Mouse (Mus musculus) C2C12 (cell line): ENCODE measurements around the gene Cfap299.

Source experiments
- CEBPB ChIP-seq: IDR thresholded peaks from one replicate; pipeline ENCODE4 v1.6.1; 2011; ENCODE audit warnings: low read depth, mild to moderate bottlenecking, control low read depth, moderate library complexity
- CTCF ChIP-seq: IDR thresholded peaks from one replicate; pipeline ENCODE4 v1.5.1; 2011; ENCODE audit not compliant: control insufficient read depth, insufficient read depth, insufficient read length
- FOSL1 ChIP-seq: IDR thresholded peaks from one replicate; pipeline ENCODE4 v1.8.0; 2011; ENCODE audit warnings: mild to moderate bottlenecking, low read length; ENCODE audit not compliant: poor library complexity, insufficient read depth, severe bottlenecking
- MAX ChIP-seq: IDR thresholded peaks from one replicate; pipeline ENCODE4 v1.6.1; 2011; ENCODE audit warnings: mild to moderate bottlenecking, control low read depth
- MYOD1 ChIP-seq: IDR thresholded peaks from one replicate; pipeline ENCODE4 v1.6.1; 2011; ENCODE audit warnings: low read depth; ENCODE audit not compliant: control insufficient read depth, insufficient read length
- MYOG ChIP-seq: IDR thresholded peaks from one replicate; pipeline ENCODE4 v1.6.1; 2011; ENCODE audit not compliant: control insufficient read depth, insufficient read length; ENCODE audit errors: extremely low read depth
- USF1 ChIP-seq: IDR thresholded peaks from one replicate; pipeline ENCODE4 v1.6.1; 2011; ENCODE audit warnings: low read depth, mild to moderate bottlenecking, control low read depth, moderate library complexity

GRCm38 (mm10) chr5:98715392-98715791, 386.3 kb downstream of the Cfap299 start:
- TF ChIP-seq MAX, result no peak
- TF ChIP-seq CTCF, result no peak
- no peak for TF ChIP-seq USF1
- no peak for TF ChIP-seq CEBPB
- TF ChIP-seq MYOD1, result no peak
- TF ChIP-seq FOSL1, result no peak
- TF ChIP-seq MYOG, result no peak
